Mouse (Mus musculus) forebrain, embryonic 16.5 days (tissue): Measurements from ENCODE around the gene Rbp7. TPM values are rescaled to one million over a fixed set of nuclear protein-coding genes. Genes with fewer than 3 reads are reported as not detected.

Experiments used
- ATAC-seq: fragments of 200-750 bp; cut with Nextera tagmentation; 2 replicates; pipeline ENCODE4 v1.8.0; 2017; ENCODE audit warnings: mild to moderate bottlenecking, moderate library complexity
- H3K27ac ChIP-seq: fragments of 300-500 bp; sonication (generic); 2 replicates; pipeline ENCODE4 v1.5.1; 2014; ENCODE audit warnings: low read length, control low read depth
- H3K27me3 ChIP-seq: fragments of 300-500 bp; sonication (generic); replicated peaks from 2 replicates; pipeline ENCODE4 v1.6.1; 2014; ENCODE audit warnings: low read length; ENCODE audit not compliant: control insufficient read depth, insufficient read depth
- H3K36me3 ChIP-seq: fragments of 300-500 bp; sonication (generic); 2 replicates; pipeline ENCODE4 v1.6.1; 2014; ENCODE audit not compliant: control insufficient read depth, insufficient read depth
- H3K4me1 ChIP-seq: fragments of 300-500 bp; sonication (generic); replicated peaks from 2 replicates; pipeline ENCODE4 v1.6.1; 2014; ENCODE audit warnings: low read length; ENCODE audit not compliant: control insufficient read depth, insufficient read depth
- H3K4me2 ChIP-seq: fragments of 300-500 bp; sonication (generic); 2 replicates; pipeline ENCODE4 v1.6.1; 2014; ENCODE audit warnings: mild to moderate bottlenecking, low read length, control low read depth
- H3K4me3 ChIP-seq: fragments of 300-500 bp; sonication (generic); replicated peaks from 2 replicates; pipeline ENCODE4 v1.5.1; 2014; ENCODE audit warnings: mild to moderate bottlenecking, low read length, control low read depth
- H3K9ac ChIP-seq: fragments of 300-500 bp; sonication (generic); replicated peaks from 2 replicates; pipeline ENCODE4 v1.6.1; 2014; ENCODE audit warnings: low read depth, low read length, control low read depth
- H3K9me3 ChIP-seq: fragments of 300-500 bp; sonication (generic); 2 replicates; pipeline ENCODE4 v1.6.1; 2016; ENCODE audit warnings: low read length; ENCODE audit not compliant: control insufficient read depth
- WGBS: fragments of 180-500 bp; shearing (Covaris S2); extraction: QIAGEN DNeasy Blood & Tissue Kit; methylation state at CpG from one replicate; pipeline ENCODE4 v1.1.7; 2014; 5-methylcytosine and 5-hydroxymethylcytosine counted together
- polyA plus RNA-seq: library from polyadenylated mRNA; unstranded; fragments of >200 nt; fragmentation: Nextera tagmentation; extraction: Ambion mirVana; gene quantifications from 2 replicates; pipeline ENCODE4 v1.2.1, GENCODE M21; 2015

The Rbp7 gene
- polyA plus RNA-seq, 1 experiment from 2014 or later, result not detected

DNA sequence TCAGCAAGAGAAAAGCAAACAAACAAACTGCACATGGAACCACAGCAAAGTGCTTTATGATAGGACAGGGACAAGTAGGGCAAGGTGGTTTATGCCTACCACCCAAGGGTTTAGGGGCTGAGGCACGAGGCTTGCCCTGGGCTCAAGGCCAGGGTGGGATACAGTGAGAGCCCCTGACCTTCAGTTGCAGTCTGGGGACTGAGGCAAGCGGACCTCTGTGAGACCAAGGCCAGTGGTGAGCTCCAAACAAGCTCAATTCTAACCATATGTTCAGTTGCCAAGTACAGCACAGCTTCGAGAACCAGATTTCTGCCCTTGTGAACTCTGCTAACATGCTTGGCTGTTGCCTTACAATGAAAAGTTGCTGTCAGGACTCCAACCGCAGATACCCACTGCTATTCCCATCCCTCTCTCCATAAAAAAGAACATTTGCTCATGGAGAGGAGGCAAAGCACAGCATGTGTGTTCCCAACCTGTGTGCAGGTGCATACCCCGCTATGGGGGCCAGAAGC lies 36.9 kb downstream of the Rbp7 start:
- Histone ChIP-seq H3K36me3 (no peaks in the 10 kb centered on the region), H3K27ac (no peak overlapping the region), H3K9ac (no peak overlapping the region), H3K4me3 (no peak overlapping the region), H3K4me2 (no peak overlapping the region), H3K9me3 (no peaks in the 10 kb centered on the region), H3K27me3 (no peaks in the 10 kb centered on the region), H3K4me1 (peaks cover 24% of the 10 kb centered on the region)
- ATAC-seq, result no peak
- WGBS, result 83% methylated on average over 5 of the region's 5 CpGs

DNA sequence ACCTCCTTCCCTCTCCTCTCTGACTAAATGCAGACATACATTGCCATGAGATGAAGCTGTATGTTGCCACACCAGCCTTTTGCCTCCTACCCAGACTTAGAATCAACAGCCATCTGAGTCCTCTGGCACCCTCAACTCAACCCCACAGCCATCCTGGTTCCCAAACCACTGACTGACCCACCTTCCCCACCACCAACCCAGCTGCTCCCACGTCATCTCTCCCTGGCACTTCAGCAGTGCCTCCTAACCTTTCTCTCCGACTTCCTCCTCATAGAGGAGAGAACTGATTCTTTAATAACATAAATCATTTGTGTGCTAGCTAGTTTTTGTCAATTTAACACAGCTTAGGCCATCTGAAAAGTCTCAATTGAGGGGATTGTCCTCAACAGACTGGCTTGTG lies 37.8 kb downstream of the Rbp7 start:
- WGBS, result 80% methylated on average over 2 of the region's 2 CpGs
- peaks cover 24% of the 10 kb centered on the region for H3K4me1 ChIP-seq

DNA sequence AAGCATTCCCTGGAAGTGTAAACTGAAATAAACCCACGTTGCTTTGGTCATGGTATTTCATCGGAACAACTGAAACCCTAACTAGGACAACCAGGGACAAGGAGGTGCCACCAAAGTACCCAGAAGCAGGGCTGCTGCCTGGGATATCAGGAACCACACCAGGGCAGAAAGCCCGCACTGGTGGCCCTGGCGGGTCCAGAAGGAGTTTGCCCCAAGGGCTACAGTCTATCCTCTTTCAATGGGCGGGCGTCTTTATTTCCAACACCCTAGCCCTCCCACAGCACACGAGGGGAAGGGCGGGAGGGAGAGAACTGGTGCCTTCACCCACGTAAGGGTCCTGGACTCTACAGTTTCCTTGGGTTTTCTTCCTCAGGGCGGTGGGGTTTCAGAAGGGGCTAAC lies 38.4 kb downstream of the Rbp7 start:
- no peaks in the 10 kb centered on the region for H3K27me3 ChIP-seq
- no peak overlapping the region for H3K4me2 ChIP-seq
- no peak for ATAC-seq
- H3K36me3 ChIP-seq, result no peaks in the 10 kb centered on the region
- no peak overlapping the region for H3K27ac ChIP-seq
- H3K4me1 ChIP-seq, result peaks cover 19% of the 10 kb centered on the region
- H3K4me3 ChIP-seq, result no peak overlapping the region
- H3K9me3 ChIP-seq, result no peaks in the 10 kb centered on the region
- 74% methylated on average over 10 of the region's 10 CpGs for WGBS
- no peak overlapping the region for H3K9ac ChIP-seq

More for the DNA sequence above, 37.8 kb downstream of the Rbp7 start:
- Histone ChIP-seq H3K9ac (no peak overlapping the region), H3K36me3 (no peaks in the 10 kb centered on the region), H3K27ac (no peak overlapping the region), H3K4me3 (no peak overlapping the region), H3K27me3 (no peaks in the 10 kb centered on the region), H3K9me3 (no peaks in the 10 kb centered on the region), H3K4me2 (no peak overlapping the region)
- no peak for ATAC-seq

DNA sequence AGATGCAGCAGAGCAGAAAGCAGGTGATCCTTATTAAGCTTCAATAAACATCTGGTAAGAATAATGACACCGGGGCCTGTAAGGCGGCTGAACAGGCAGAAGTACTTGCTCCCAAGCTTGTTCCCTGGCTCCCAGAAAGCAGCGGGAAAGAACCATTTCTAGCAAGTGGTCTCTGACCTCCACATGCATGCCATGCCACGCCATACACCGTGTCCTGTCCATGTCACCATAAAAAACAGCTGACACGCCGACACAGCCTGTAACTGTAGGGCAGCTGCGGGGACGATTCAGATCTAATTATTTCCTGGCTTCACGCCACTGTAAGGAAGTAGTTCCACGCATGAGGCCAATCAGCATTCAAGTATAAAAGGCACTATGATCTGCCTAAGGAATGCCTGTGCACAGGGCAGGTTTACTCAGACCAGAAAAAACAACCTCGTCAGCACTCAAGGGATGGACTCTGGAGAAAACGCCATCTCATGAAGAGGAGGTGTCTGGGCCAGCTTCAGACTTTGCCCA lies 39.1 kb downstream of the Rbp7 start:
- peak; percentile 26; the same call in 1 of the 2 replicates for ATAC-seq
- no peak overlapping the region for H3K4me2 ChIP-seq
- no peaks in the 10 kb centered on the region for H3K9me3 ChIP-seq
- no peak overlapping the region for H3K27ac ChIP-seq
- H3K4me3 ChIP-seq, result no peak overlapping the region
- H3K36me3 ChIP-seq, result no peaks in the 10 kb centered on the region
- H3K4me1 ChIP-seq, result peaks cover 19% of the 10 kb centered on the region
- no peak overlapping the region for H3K9ac ChIP-seq
- H3K27me3 ChIP-seq, result no peaks in the 10 kb centered on the region
- 28% methylated on average over 13 of the region's 13 CpGs for WGBS

DNA sequence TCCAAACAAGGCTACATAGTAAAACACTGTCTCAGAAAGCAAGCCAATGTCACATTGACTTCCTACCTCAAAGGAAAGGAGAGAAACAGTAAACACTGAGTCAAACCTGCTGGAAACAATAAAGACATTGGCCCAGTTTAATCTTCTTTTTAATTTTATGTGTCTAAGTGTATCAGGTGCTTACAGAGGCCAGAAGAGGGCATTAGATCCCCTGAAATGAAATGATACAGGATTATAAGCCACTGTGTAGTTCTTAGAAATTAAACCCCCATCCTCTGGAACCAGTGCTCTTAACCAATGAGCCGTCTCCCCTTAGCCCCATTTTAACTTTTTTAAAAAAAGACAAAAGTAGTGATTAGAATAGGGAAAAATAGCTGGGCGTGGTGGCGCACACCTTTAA lies 40.5 kb downstream of the Rbp7 start:
- Histone ChIP-seq H3K27me3 (no peaks in the 10 kb centered on the region), H3K4me2 (no peak overlapping the region), H3K4me3 (no peak overlapping the region), H3K9me3 (no peaks in the 10 kb centered on the region), H3K36me3 (no peaks in the 10 kb centered on the region), H3K27ac (no peak overlapping the region), H3K9ac (no peak overlapping the region), H3K4me1 (peaks cover 19% of the 10 kb centered on the region)
- ATAC-seq, result no peak
- 90% methylated on average over 3 of the region's 3 CpGs for WGBS

DNA sequence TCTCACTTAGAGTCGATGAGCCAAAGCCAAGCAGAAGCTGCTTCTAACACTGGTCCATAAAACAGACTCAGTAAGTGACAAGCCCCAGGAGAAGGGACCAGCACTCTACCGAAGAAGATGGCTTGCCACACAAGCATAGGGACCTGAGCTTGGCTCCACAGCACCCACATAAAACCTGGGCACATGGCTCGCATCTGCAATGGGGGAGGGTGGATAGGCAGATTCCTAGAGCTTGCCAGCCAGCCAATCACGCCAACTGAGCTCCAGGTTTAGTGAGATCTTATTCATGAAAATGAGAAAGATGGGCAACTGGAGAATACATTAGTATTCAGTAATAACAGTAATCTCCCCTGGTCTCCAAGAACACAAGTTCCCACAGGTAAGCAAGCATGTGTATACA lies 45.0 kb downstream of the Rbp7 start:
- no peaks in the 10 kb centered on the region for H3K9me3 ChIP-seq
- H3K4me2 ChIP-seq, result no peak overlapping the region
- H3K27ac ChIP-seq, result no peak overlapping the region
- H3K4me1 ChIP-seq, result peaks cover 6% of the 10 kb centered on the region
- WGBS, result 83% methylated on average over 4 of the region's 4 CpGs
- H3K36me3 ChIP-seq, result no peaks in the 10 kb centered on the region
- ATAC-seq, result no peak
- H3K4me3 ChIP-seq, result no peak overlapping the region
- H3K9ac ChIP-seq, result no peak overlapping the region
- no peaks in the 10 kb centered on the region for H3K27me3 ChIP-seq

DNA sequence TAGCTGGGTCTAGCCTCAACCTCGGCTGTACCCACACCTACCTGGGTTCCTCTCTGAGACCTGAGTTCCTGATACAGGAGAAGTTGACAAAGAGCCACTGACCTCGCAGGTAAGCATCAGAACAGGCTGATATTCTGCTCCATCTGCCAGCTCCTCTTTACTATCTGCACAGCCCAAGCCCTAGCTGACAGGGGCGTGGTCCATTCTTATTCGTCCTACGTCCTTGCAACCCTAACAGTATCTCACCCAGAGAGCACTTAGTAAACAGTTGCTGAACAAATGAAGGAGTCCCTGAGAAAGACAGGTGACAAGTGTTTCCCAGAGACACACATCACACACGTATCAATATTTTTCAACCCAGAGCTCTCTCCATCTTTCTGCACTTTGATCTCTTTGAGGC lies 46.4 kb downstream of the Rbp7 start:
- 91% methylated on average over 6 of the region's 6 CpGs for WGBS
- H3K4me2 ChIP-seq, result no peak overlapping the region
- no peak for ATAC-seq

DNA sequence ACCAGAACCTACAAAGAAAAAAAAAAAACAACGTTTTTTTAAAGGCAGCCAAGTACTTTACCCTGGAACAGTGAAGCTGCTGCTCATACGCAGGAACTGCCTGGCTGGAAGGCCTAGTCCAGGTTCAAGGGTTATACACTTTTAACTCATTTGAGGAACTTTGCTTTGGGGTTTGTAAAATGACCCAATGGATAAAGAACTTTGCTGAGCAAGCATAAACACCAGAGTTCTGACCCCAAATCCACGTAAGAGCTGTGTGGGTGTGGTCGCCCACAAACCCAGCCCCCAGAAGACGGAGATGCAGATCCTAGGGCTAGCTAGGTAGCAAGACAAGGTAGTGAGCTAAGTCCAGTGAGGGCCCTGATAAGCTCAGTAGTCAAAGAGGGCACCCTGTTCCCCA lies 47.3 kb downstream of the Rbp7 start:
- 91% methylated on average over 5 of the region's 5 CpGs for WGBS
- no peak for ATAC-seq

More for the DNA sequence above, 46.4 kb downstream of the Rbp7 start:
- Histone ChIP-seq H3K4me1 (peaks cover 9% of the 10 kb centered on the region), H3K4me3 (no peak overlapping the region), H3K27me3 (no peaks in the 10 kb centered on the region), H3K27ac (no peak overlapping the region), H3K9me3 (no peaks in the 10 kb centered on the region), H3K36me3 (no peaks in the 10 kb centered on the region), H3K9ac (no peak overlapping the region)

DNA sequence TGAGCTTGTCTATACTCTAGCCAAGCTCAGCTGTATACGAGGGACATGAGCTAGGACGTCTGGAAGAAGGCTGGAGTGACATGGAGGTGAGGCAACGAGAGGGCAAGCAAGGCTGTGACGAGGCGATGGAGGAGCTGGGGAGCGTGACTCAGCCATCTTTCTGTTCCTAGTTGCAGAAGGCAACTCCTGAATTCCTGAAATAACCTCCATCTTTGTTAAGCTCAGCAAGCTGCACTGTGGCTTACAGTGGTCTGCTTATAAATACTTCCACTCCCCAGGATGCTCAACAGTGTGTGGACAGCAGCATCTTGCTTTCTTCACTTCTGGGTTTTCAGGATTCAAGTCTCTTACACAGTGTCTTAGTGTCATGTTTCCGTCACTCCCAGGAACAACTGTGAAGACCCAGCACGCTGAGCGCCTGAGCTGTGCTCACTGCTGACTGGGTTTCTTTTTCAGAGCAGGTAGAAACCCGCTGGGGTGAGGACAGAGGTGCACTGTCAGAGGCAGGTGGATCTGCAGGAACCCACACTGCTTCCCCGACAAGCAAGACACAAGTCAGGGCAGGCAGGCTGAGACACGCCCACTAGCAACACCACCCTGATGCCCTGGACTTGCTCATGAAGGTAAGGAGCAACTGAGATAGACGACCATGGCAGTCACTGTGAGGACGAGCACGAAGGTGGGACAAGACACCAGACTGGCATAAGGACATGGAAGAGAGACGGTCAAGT lies 48.9 kb downstream of the Rbp7 start:
- WGBS, result 80% methylated on average over 16 of the region's 16 CpGs
- Histone ChIP-seq H3K9me3 (no peaks in the 10 kb centered on the region), H3K27ac (no peak overlapping the region), H3K9ac (no peak overlapping the region), H3K4me3 (no peak overlapping the region), H3K4me1 (peaks cover 15% of the 10 kb centered on the region), H3K36me3 (no peaks in the 10 kb centered on the region), H3K27me3 (no peaks in the 10 kb centered on the region), H3K4me2 (no peak overlapping the region)
- no peak for ATAC-seq

More for the DNA sequence above, 47.3 kb downstream of the Rbp7 start:
- Histone ChIP-seq H3K4me3 (no peak overlapping the region), H3K9me3 (no peaks in the 10 kb centered on the region), H3K4me2 (no peak overlapping the region), H3K27me3 (no peaks in the 10 kb centered on the region), H3K27ac (no peak overlapping the region), H3K9ac (no peak overlapping the region), H3K36me3 (no peaks in the 10 kb centered on the region), H3K4me1 (peaks cover 12% of the 10 kb centered on the region)
